Mouse (Mus musculus) limb, embryonic 14.5 days (tissue): Measurements from ENCODE around the gene Rrnad1. TPM values are rescaled to one million over a fixed set of nuclear protein-coding genes. Genes with fewer than 3 reads are reported as not detected.

Experiments
- ATAC-seq: fragments of 200-750 bp; cut with Nextera tagmentation; 2 replicates; pipeline ENCODE4 v1.8.0; 2017; ENCODE audit warnings: low read depth, moderate number of reproducible peaks, moderate TSS enrichment; ENCODE audit not compliant: low FRiP score
- DNase-seq: peaks from one replicate; pipeline ENCODE4 v3.0.0-alpha.2; 2015; ENCODE audit warnings: low spot score
- H3K27ac ChIP-seq: fragments of 300-500 bp; sonication (generic); replicated peaks from 2 replicates; pipeline ENCODE4 v1.5.1; 2014; ENCODE audit warnings: low read depth, mild to moderate bottlenecking, low read length, moderate library complexity, mixed read lengths
- H3K27me3 ChIP-seq: fragments of 300-500 bp; sonication (generic); 2 replicates; pipeline ENCODE4 v1.6.1; 2014; ENCODE audit warnings: low read length, mixed read lengths; ENCODE audit not compliant: control insufficient read depth, insufficient read depth
- H3K36me3 ChIP-seq: fragments of 300-500 bp; sonication (generic); 2 replicates; pipeline ENCODE4 v1.6.1; 2014; ENCODE audit warnings: mild to moderate bottlenecking, low read length, moderate library complexity, mixed read lengths; ENCODE audit not compliant: control insufficient read depth, insufficient read depth
- H3K4me1 ChIP-seq: fragments of 300-500 bp; sonication (generic); 2 replicates; pipeline ENCODE4 v1.6.1; 2014; ENCODE audit warnings: antibody characterized with exemption, low read length, mixed read lengths; ENCODE audit not compliant: control insufficient read depth, insufficient read depth
- H3K4me2 ChIP-seq: fragments of 300-500 bp; sonication (generic); replicated peaks from 2 replicates; pipeline ENCODE4 v1.6.1; 2014; ENCODE audit warnings: low read depth, mild to moderate bottlenecking, low read length, moderate library complexity; ENCODE audit not compliant: severe bottlenecking
- H3K4me3 ChIP-seq: fragments of 300-500 bp; sonication (generic); replicated peaks from 2 replicates; pipeline ENCODE4 v1.5.1; 2014; ENCODE audit warnings: low read length
- H3K9ac ChIP-seq: fragments of 300-500 bp; sonication (generic); 2 replicates; pipeline ENCODE4 v1.6.1; 2014; ENCODE audit warnings: mild to moderate bottlenecking, low read depth, low read length, moderate library complexity; ENCODE audit not compliant: severe bottlenecking
- H3K9me3 ChIP-seq: fragments of 300-500 bp; sonication (generic); 2 replicates; pipeline ENCODE4 v1.6.1; 2016; ENCODE audit warnings: low read length; ENCODE audit not compliant: control insufficient read depth
- POLR2A ChIP-seq: fragments of 200-500 bp; IDR thresholded peaks from 2 replicates; pipeline ENCODE4 v1.8.0; 2012; ENCODE audit warnings: inconsistent platforms, mild to moderate bottlenecking, moderate library complexity, borderline replicate concordance; ENCODE audit not compliant: insufficient read depth, insufficient read length; ENCODE audit errors: extremely low read depth
- WGBS: fragments of 180-500 bp; shearing (Covaris S2); extraction: QIAGEN DNeasy Blood & Tissue Kit; methylation state at CpG from one replicate; pipeline ENCODE4 v1.1.7; 2014; 5-methylcytosine and 5-hydroxymethylcytosine counted together
- polyA plus RNA-seq, 2 experiments: library from polyadenylated mRNA; depleted of rRNA in 1 of 2; stranded (reverse) in 1 of 2; unstranded in 1 of 2; fragments of >200 nt; fragmentation: Nextera tagmentation in 1 of 2; extraction: Ambion mirVana in 1 of 2; gene quantifications; 2 replicates each; pipeline versions ENCODE4 v1.2.1 to v1.2.3; 2012 to 2014

The Rrnad1 gene
- polyA plus RNA-seq, 2 experiments, result 15.6 to 53.6 TPM

DNA sequence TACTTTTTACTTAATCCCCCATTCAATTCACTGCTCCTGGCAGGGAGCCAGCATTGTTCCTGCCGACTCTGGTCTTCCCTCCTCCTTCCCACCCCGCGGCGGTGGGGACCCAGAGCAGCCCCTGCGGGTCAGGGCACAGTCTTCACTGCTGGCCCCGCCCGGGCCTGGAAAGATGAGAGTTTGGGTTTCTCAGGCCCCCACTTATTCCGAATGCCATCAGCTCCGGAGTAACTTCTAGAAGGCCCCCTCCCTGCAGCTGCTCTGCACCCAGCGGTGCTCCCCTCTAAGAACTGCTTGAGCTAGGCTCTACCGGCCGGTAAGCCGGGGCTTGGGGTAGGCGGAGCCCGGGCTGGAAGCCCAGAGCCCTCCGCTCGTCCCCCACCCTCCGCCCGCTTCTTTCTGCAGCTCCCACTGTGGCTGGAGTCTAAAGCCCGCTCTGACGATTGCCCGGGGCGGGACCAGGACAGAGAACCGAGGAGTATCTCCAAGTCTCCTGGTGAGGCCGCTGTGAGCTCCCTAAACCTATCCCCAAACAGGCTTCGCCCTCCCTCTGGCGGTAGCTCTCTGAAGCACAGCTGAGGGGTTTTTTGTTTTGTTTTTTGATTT, 30.2 kb upstream of the Rrnad1 start:
- H3K9me3 ChIP-seq, result no peaks in the 10 kb centered on the region
- H3K27ac ChIP-seq, result peak overlapping the region; percentile 92
- TF ChIP-seq POLR2A, result peak; percentile 60; the same call in 1 of the 2 replicates
- peak overlapping the region; percentile 51 for H3K9ac ChIP-seq
- no peaks in the 10 kb centered on the region for H3K36me3 ChIP-seq
- peak; percentile 98 for DNase-seq
- peak overlapping the region; percentile 33 for H3K4me3 ChIP-seq
- H3K27me3 ChIP-seq, result no peaks in the 10 kb centered on the region
- 4% methylated on average over 23 of the region's 27 CpGs for WGBS
- H3K4me2 ChIP-seq, result peak overlapping the region; percentile 47
- ATAC-seq, result peak; percentile 98
- H3K4me1 ChIP-seq, result peaks cover 29% of the 10 kb centered on the region

DNA sequence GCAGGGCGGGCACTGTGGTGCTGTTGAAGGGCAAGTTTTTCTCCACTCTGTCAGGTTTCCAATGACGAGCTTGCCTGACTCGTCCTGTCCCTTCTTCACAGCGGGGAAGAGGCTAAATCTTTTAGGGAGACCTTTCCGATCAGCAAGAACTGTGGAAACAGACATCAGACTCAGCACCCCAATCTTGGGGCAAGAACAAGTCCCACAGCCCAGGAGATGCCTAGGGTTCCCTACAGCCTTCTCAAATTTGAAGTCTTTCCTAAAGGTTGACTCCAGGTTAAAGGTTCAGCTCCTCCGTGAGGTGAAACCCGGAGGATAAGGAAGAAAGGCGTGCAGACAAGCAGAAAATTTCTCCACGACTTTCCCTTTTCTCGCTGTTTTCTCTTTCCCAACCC, 29.7 kb upstream of the Rrnad1 start:
- Histone ChIP-seq H3K4me3 (peak overlapping the region; percentile 33), H3K9me3 (no peaks in the 10 kb centered on the region), H3K27ac (peak overlapping the region; percentile 92), H3K4me2 (peak overlapping the region; percentile 47), H3K4me1 (peaks cover 29% of the 10 kb centered on the region), H3K9ac (peak overlapping the region; percentile 51), H3K27me3 (no peaks in the 10 kb centered on the region), H3K36me3 (no peaks in the 10 kb centered on the region)
- DNase-seq (no peak), ATAC-seq (no peak)
- WGBS, result 10% methylated on average over 10 of the region's 10 CpGs
- no peak for TF ChIP-seq POLR2A

DNA sequence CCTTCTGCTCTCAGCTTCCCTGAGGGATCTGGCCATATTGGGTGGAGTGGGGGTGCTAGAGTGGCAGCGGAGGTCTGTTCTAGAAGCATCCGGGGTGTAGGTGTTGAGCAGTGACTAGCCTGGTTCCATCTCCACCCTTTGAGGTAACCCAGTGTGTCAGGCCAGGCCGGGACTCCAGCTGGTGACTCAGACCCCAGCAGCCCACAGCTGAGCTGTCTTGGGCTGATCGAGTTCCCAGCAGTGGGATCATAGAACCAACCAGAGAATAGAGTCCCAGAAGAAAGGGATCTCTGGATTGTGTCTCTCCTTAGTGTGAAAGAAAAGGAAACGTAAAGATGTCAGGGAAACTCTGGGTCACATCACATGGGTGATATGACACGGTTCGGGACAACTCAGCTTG, 28.9 kb upstream of the Rrnad1 start:
- Histone ChIP-seq H3K4me1 (peaks cover 29% of the 10 kb centered on the region), H3K9ac (no peak overlapping the region), H3K27ac (peak overlapping the region; percentile 92), H3K27me3 (no peaks in the 10 kb centered on the region), H3K4me2 (no peak overlapping the region), H3K9me3 (no peaks in the 10 kb centered on the region), H3K36me3 (peaks cover 7% of the 10 kb centered on the region), H3K4me3 (no peak overlapping the region)
- DNase-seq (no peak), ATAC-seq (no peak)
- no peak for TF ChIP-seq POLR2A
- WGBS, result 65% methylated on average over 7 of the region's 7 CpGs

DNA sequence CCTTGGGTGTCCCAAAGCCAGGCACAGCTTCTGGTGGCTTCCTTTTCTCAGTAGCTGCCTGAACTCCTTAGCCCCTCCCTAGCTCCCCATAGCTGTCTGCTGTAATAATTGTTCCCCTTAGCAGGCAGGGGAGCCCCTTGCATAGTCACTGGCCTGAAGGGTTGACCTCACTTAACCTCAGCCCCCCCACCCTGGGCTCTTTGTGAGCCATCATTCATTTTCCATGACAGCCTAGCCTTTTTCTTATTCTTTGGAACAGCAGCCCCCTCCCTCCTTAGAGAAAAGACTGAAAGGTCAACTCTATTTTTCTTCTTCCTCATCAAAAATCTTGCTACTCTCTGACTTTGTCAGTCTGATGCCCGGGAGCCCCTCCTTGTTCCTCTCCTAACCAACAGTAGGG, 28.4 kb upstream of the Rrnad1 start:
- Histone ChIP-seq H3K9me3 (no peaks in the 10 kb centered on the region), H3K4me1 (peaks cover 29% of the 10 kb centered on the region), H3K36me3 (peaks cover 11% of the 10 kb centered on the region), H3K9ac (no peak overlapping the region), H3K4me2 (no peak overlapping the region), H3K27me3 (no peaks in the 10 kb centered on the region), H3K27ac (peak overlapping the region; percentile 92; the same call in 1 of the 2 replicates), H3K4me3 (no peak overlapping the region)
- no peak for TF ChIP-seq POLR2A
- WGBS, result 61% methylated on average over 1 of the region's 1 CpGs
- DNase-seq, result no peak
- ATAC-seq, result no peak

DNA sequence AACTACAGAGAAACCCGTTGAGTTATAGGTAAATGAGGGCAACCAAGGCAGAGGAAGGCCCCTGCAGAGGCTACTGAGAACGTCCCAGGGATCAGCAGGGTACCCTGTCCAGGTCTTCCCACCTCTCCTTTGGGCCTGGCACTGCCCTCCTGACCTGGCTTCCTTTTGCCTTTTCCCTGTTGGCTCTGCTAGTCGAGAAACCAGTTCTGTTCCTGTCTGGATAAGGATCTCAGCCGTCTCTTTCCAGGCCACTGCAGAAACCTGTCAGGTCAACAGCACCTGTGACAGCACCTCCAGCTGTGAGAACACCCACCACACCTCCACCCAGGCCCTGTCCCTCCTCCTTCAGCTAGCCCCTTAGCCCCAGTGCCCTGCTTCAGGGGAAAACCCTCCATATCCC, 28.0 kb upstream of the Rrnad1 start:
- H3K4me3 ChIP-seq, result no peak overlapping the region
- H3K9ac ChIP-seq, result no peak overlapping the region
- 34% methylated on average over 4 of the region's 4 CpGs for WGBS
- no peak overlapping the region for H3K4me2 ChIP-seq
- DNase-seq, result no peak
- no peak for ATAC-seq
- no peaks in the 10 kb centered on the region for H3K9me3 ChIP-seq
- TF ChIP-seq POLR2A, result no peak
- peaks cover 29% of the 10 kb centered on the region for H3K4me1 ChIP-seq
- H3K27ac ChIP-seq, result peak overlapping the region; percentile 43; the same call in 1 of the 2 replicates
- no peaks in the 10 kb centered on the region for H3K27me3 ChIP-seq
- peaks cover 16% of the 10 kb centered on the region for H3K36me3 ChIP-seq
